Mouse (Mus musculus) G1E-ER4 (cell line): ENCODE measurements around the gene Uqcrh. TPM values are rescaled to one million over a fixed set of nuclear protein-coding genes. Genes with fewer than 3 reads are reported as not detected.

Experiments
- GATA1 ChIP-seq: IDR thresholded peaks from one replicate; pipeline ENCODE4 v1.8.0; 2012; ENCODE audit warnings: low read length, inconsistent platforms
- polyA plus RNA-seq: library from polyadenylated mRNA; stranded (reverse); fragments of >175 nt; gene quantifications from 2 replicates; pipeline ENCODE4 v1.2.3, GENCODE M21; 2012

The Uqcrh gene
- polyA plus RNA-seq, 1 experiment, result 22.9 TPM

- TF ChIP-seq GATA1, result no peak
Measured at GRCm38 (mm10) chr4:116032906-116033305, 42.0 kb downstream of the Uqcrh start.

- TF ChIP-seq GATA1, result no peak
Measured at GRCm38 (mm10) chr4:116017902-116018746, 56.7 kb downstream of the Uqcrh start, which contains the start of gene Faah. Gene Faah (minus strand): TSS chr4:116017926.

GRCm38 (mm10) chr4:116017300-116017901 is 57.5 kb downstream of the Uqcrh start:
- no peak for TF ChIP-seq GATA1

Other genes starting within 250 kb of the Uqcrh start
- gene Mob3c, start 247.0 kb downstream of the Uqcrh start, polyA plus RNA-seq, result 9.2 and 15.7 TPM in 2 replicates
- 35.7 and 36.6 TPM in 2 replicates for gene Mknk1, start 235.9 kb downstream of the Uqcrh start, polyA plus RNA-seq
- not detected in 2 replicates for gene Kncn, start 190.7 kb downstream of the Uqcrh start, polyA plus RNA-seq
- not detected in 2 replicates for gene 6430628N08Rik, start 184.4 kb downstream of the Uqcrh start, polyA plus RNA-seq
- not detected in 2 replicates for gene Dmbx1, start 135.1 kb downstream of the Uqcrh start, polyA plus RNA-seq
- not detected in 2 replicates for gene Faah, start 57.1 kb downstream of the Uqcrh start, polyA plus RNA-seq
- 0.11 and 0.37 TPM in 2 replicates for gene Nsun4, start 21.2 kb downstream of the Uqcrh start, polyA plus RNA-seq
- gene Lrrc41, start 198 bp upstream of the Uqcrh start, polyA plus RNA-seq, result 37.6 and 60.8 TPM in 2 replicates
- gene Rad54l, start 48.6 kb upstream of the Uqcrh start, polyA plus RNA-seq, result 2.0 and 2.4 TPM in 2 replicates
- 12.0 and 12.6 TPM in 2 replicates for gene Pomgnt1, start 48.8 kb upstream of the Uqcrh start, polyA plus RNA-seq
- 0.01 TPM in 1 of 2 replicates, not detected in the other for gene Lurap1, start 76.3 kb upstream of the Uqcrh start, polyA plus RNA-seq
- not detected in 2 replicates for gene Tspan1, start 92.5 kb upstream of the Uqcrh start, polyA plus RNA-seq
- gene 1700042G07Rik, start 98.3 kb upstream of the Uqcrh start, polyA plus RNA-seq, result not detected in 2 replicates
- not detected in 2 replicates for gene Gm49337, start 98.3 kb upstream of the Uqcrh start, polyA plus RNA-seq
- gene Pik3r3, start 146.5 kb upstream of the Uqcrh start, polyA plus RNA-seq, result 6.5 and 7.2 TPM in 2 replicates